Mouse (Mus musculus): ENCODE data around the gene H2-M2. TPM values are rescaled to one million over a fixed set of nuclear protein-coding genes. Genes with fewer than 3 reads are reported as not detected.
"Not testable (repeated sequence)": the region's sequence is repeated elsewhere in the genome, so short reads cannot be mapped to it uniquely, and the experiment has no call there.

The H2-M2 gene
- 0.09 TPM in 1 of 2 replicates, not detected in the other for polyA plus RNA-seq (2012; rRNA removed)

GRCm38 (mm10) chr17:37483452-37483851 lies at the start of gene H2-M2:
H2-M2 (minus strand) TSS chr17:37483552.
- DNase-seq (ENCODE audit: low read depth) = no peak

- not testable (repeated sequence) for DNase-seq (ENCODE audit: low read depth)
Observed at GRCm38 (mm10) chr17:37525427-37525826, 42.1 kb upstream of the H2-M2 start.

- not testable (repeated sequence) for DNase-seq (ENCODE audit: low read depth)
Observed at GRCm38 (mm10) chr17:37524612-37525011, 41.3 kb upstream of the H2-M2 start.

GRCm38 (mm10) chr17:37507730-37508129 lies 24.4 kb upstream of the H2-M2 start, which contains the start of gene Olfr111:
Olfr111 (plus strand) TSS chr17:37508030.
- DNase-seq (ENCODE audit: low read depth) = no peak

GRCm38 (mm10) chr17:37491930-37492518 lies 8.7 kb upstream of the H2-M2 start, which contains the start of gene Olfr110:
Olfr110 (plus strand) TSS chr17:37492468.
- no peak for DNase-seq (ENCODE audit: low read depth)

- DNase-seq (ENCODE audit: low read depth) = no peak
Observed at GRCm38 (mm10) chr17:37458616-37459015, 24.7 kb downstream of the H2-M2 start, which contains the start of gene Olfr109. Olfr109 (plus strand) TSS chr17:37458916.

GRCm38 (mm10) chr17:37445180-37445579 lies 38.2 kb downstream of the H2-M2 start, which contains the start of gene Olfr108:
Olfr108 (plus strand) TSS chr17:37445480.
- no peak for DNase-seq (ENCODE audit: low read depth)

Other genes starting within 250 kb of the H2-M2 start
- gene Olfr97, start 246.2 kb downstream of the H2-M2 start, polyA plus RNA-seq (2012; rRNA removed) = not detected in 2 replicates
- not detected in 2 replicates for gene Olfr98, start 219.8 kb downstream of the H2-M2 start, polyA plus RNA-seq (2012; rRNA removed)
- gene H2-M3, start 213.3 kb downstream of the H2-M2 start, polyA plus RNA-seq (2012; rRNA removed) = 6.7 and 8.0 TPM in 2 replicates
- gene Olfr99, start 200.1 kb downstream of the H2-M2 start, polyA plus RNA-seq (2012; rRNA removed) = not detected in 2 replicates
- not detected in 2 replicates for gene Olfr101, start 179.2 kb downstream of the H2-M2 start, polyA plus RNA-seq (2012; rRNA removed)
- gene Olfr102, start 166.5 kb downstream of the H2-M2 start, polyA plus RNA-seq (2012; rRNA removed) = not detected in 2 replicates
- gene Olfr103, start 143.9 kb downstream of the H2-M2 start, polyA plus RNA-seq (2012; rRNA removed) = not detected in 2 replicates
- not detected in 2 replicates for gene Olfr104-ps, start 124.0 kb downstream of the H2-M2 start, polyA plus RNA-seq (2012; rRNA removed)
- gene Olfr105-ps, start 104.5 kb downstream of the H2-M2 start, polyA plus RNA-seq (2012; rRNA removed) = not detected in 2 replicates
- gene Olfr106-ps, start 93.2 kb downstream of the H2-M2 start, polyA plus RNA-seq (2012; rRNA removed) = not detected in 2 replicates
- gene Olfr107, start 84.3 kb downstream of the H2-M2 start, polyA plus RNA-seq (2012; rRNA removed) = not detected in 2 replicates
- not detected in 2 replicates for gene Olfr108, start 38.1 kb downstream of the H2-M2 start, polyA plus RNA-seq (2012; rRNA removed)
- not detected in 2 replicates for gene Olfr109, start 24.6 kb downstream of the H2-M2 start, polyA plus RNA-seq (2012; rRNA removed)
- gene Olfr110, start 8.9 kb upstream of the H2-M2 start, polyA plus RNA-seq (2012; rRNA removed) = not detected in 2 replicates
- gene Olfr111, start 24.5 kb upstream of the H2-M2 start, polyA plus RNA-seq (2012; rRNA removed) = 0.14 TPM in 1 of 2 replicates, not detected in the other
- not detected in 2 replicates for gene Olfr112, start 85.9 kb upstream of the H2-M2 start, polyA plus RNA-seq (2012; rRNA removed)
- gene Olfr113, start 94.1 kb upstream of the H2-M2 start, polyA plus RNA-seq (2012; rRNA removed) = not detected in 2 replicates
- gene Olfr114, start 109.2 kb upstream of the H2-M2 start, polyA plus RNA-seq (2012; rRNA removed) = not detected in 2 replicates
- not detected in 2 replicates for gene Olfr115, start 143.6 kb upstream of the H2-M2 start, polyA plus RNA-seq (2012; rRNA removed)
- not detected in 2 replicates for gene Olfr116, start 143.6 kb upstream of the H2-M2 start, polyA plus RNA-seq (2012; rRNA removed)
- not detected in 2 replicates for gene Olfr117, start 180.2 kb upstream of the H2-M2 start, polyA plus RNA-seq (2012; rRNA removed)
- not detected in 2 replicates for gene Olfr118, start 183.4 kb upstream of the H2-M2 start, polyA plus RNA-seq (2012; rRNA removed)
- not detected in 2 replicates for gene Olfr119, start 213.0 kb upstream of the H2-M2 start, polyA plus RNA-seq (2012; rRNA removed)
- not detected in 2 replicates for gene Olfr120, start 238.3 kb upstream of the H2-M2 start, polyA plus RNA-seq (2012; rRNA removed)

Measured in gonadal fat pad, adult 2 months (tissue).